Mouse (Mus musculus) heart, postnatal 14 days (tissue): ENCODE measurements around the gene Pex14. TPM values are rescaled to one million over a fixed set of nuclear protein-coding genes. Genes with fewer than 3 reads are reported as not detected.

Source experiments
- DNase-seq, 2 experiments: peaks; one replicate each; pipeline ENCODE4 v3.0.0; 2021 to 2022
- intact Hi-C: fragments of 180-260 bp; cut with DNase I; formaldehyde crosslinking; loops from one replicate; pipeline ENCODE4 v1.15.1; 2025
- total RNA-seq, 2 experiments: library from RNA; stranded (reverse); gene quantifications; 2 replicates each; pipeline ENCODE4 v1.2.3; 2021

Gene Pex14
- total RNA-seq, 2 experiments from 2014 or later: 20.5 to 21.7 TPM

GRCm38 (mm10) chr4:148964541-148965310 is 134.9 kb downstream of the Pex14 start:
- intact Hi-C loops: no loop called here
- DNase-seq: no peak

- intact Hi-C loops: no loop called here
- DNase-seq: no peak
Observed at GRCm38 (mm10) chr4:148962096-148962495, 137.6 kb downstream of the Pex14 start.

GRCm38 (mm10) chr4:148961081-148961480 is 138.6 kb downstream of the Pex14 start:
- intact Hi-C loops: no loop called here

GRCm38 (mm10) chr4:148960011-148960410 is 139.7 kb downstream of the Pex14 start:
- intact Hi-C loops: no loop called here

More at GRCm38 (mm10) chr4:148961081-148961480, 138.6 kb downstream of the Pex14 start:
- no peak for DNase-seq

GRCm38 (mm10) chr4:148955131-148955813 is 144.4 kb downstream of the Pex14 start:
- intact Hi-C loops: loop anchor here (5.0 kb wide), 1 partner anchor 213 kb away; no protein-coding TSS in a partner anchor
- peak; percentile 80 to 85 for DNase-seq

More at GRCm38 (mm10) chr4:148960011-148960410, 139.7 kb downstream of the Pex14 start:
- peak in 1 of 2 experiments; percentile 50 for DNase-seq

- no peak for DNase-seq
- intact Hi-C loops: no loop called here
Observed at GRCm38 (mm10) chr4:148952328-148953222, 147.1 kb downstream of the Pex14 start.

GRCm38 (mm10) chr4:148951821-148952291 is 147.8 kb downstream of the Pex14 start:
- intact Hi-C loops: no loop called here
- DNase-seq: no peak

GRCm38 (mm10) chr4:148950932-148951650 is 148.6 kb downstream of the Pex14 start:
- intact Hi-C loops: no loop called here

GRCm38 (mm10) chr4:148950487-148950886 is 149.2 kb downstream of the Pex14 start:
- DNase-seq: no peak
- intact Hi-C loops: no loop called here

More at GRCm38 (mm10) chr4:148950932-148951650, 148.6 kb downstream of the Pex14 start:
- peak; percentile 76 to 78 for DNase-seq

- no peak for DNase-seq
Observed at GRCm38 (mm10) chr4:148947833-148948388, 151.8 kb downstream of the Pex14 start.

GRCm38 (mm10) chr4:148946071-148946470 is 153.6 kb downstream of the Pex14 start:
- no peak for DNase-seq
- intact Hi-C loops: no loop called here

More at GRCm38 (mm10) chr4:148947833-148948388, 151.8 kb downstream of the Pex14 start:
- intact Hi-C loops: no loop called here

GRCm38 (mm10) chr4:148945476-148945881 is 154.2 kb downstream of the Pex14 start:
- intact Hi-C loops: no loop called here
- DNase-seq: peak; percentile 47 to 50

- intact Hi-C loops: no loop called here
Observed at GRCm38 (mm10) chr4:148943099-148943498, 156.6 kb downstream of the Pex14 start.

GRCm38 (mm10) chr4:148941321-148941720 is 158.4 kb downstream of the Pex14 start:
- no peak for DNase-seq

More at GRCm38 (mm10) chr4:148943099-148943498, 156.6 kb downstream of the Pex14 start:
- DNase-seq: no peak

GRCm38 (mm10) chr4:148940674-148941211 is 158.9 kb downstream of the Pex14 start:
- intact Hi-C loops: no loop called here
- DNase-seq: peak; percentile 63 to 71

More at GRCm38 (mm10) chr4:148941321-148941720, 158.4 kb downstream of the Pex14 start:
- intact Hi-C loops: no loop called here

GRCm38 (mm10) chr4:148938546-148938945 is 161.1 kb downstream of the Pex14 start:
- no peak for DNase-seq
- intact Hi-C loops: no loop called here

- intact Hi-C loops: no loop called here
- peak; percentile 46 to 62 for DNase-seq
Observed at GRCm38 (mm10) chr4:148936727-148937126, 162.9 kb downstream of the Pex14 start.

GRCm38 (mm10) chr4:148936111-148936510 is 163.6 kb downstream of the Pex14 start:
- no peak for DNase-seq
- intact Hi-C loops: no loop called here

GRCm38 (mm10) chr4:148935211-148935610 is 164.5 kb downstream of the Pex14 start:
- peak; percentile 66 to 74 for DNase-seq
- intact Hi-C loops: no loop called here
